Mouse (Mus musculus) cerebellum, postnatal 36 days (tissue): ENCODE results near the gene Ackr3.

Source experiments
- DNase-seq, 2 experiments: peaks; one replicate each; pipeline ENCODE4 v3.0.0; 2021 to 2022; ENCODE audit warnings: mixed read lengths in 2 of 2

Ackr3 gene

GRCm38 (mm10) chr1:90203783-90204690 is at the start of gene Ackr3:
TSS of gene Ackr3 (plus strand) at chr1:90203980.
- peak; percentile 66 to 68 for DNase-seq

GRCm38 (mm10) chr1:90156589-90156988 is 47.2 kb upstream of the Ackr3 start:
- DNase-seq = no peak

- DNase-seq = no peak
Measured at GRCm38 (mm10) chr1:90159927-90160326, 43.9 kb upstream of the Ackr3 start.

GRCm38 (mm10) chr1:90161623-90162022 is 42.2 kb upstream of the Ackr3 start:
- no peak for DNase-seq

- no peak for DNase-seq
Measured at GRCm38 (mm10) chr1:90162379-90162857, 41.4 kb upstream of the Ackr3 start.

GRCm38 (mm10) chr1:90163161-90163560 is 40.6 kb upstream of the Ackr3 start:
- no peak for DNase-seq

- no peak for DNase-seq
Measured at GRCm38 (mm10) chr1:90164319-90164718, 39.5 kb upstream of the Ackr3 start.

- DNase-seq = no peak
Measured at GRCm38 (mm10) chr1:90174338-90174737, 29.4 kb upstream of the Ackr3 start.

GRCm38 (mm10) chr1:90176223-90176622 is 27.6 kb upstream of the Ackr3 start:
- DNase-seq = no peak

GRCm38 (mm10) chr1:90177565-90177964 is 26.2 kb upstream of the Ackr3 start:
- no peak for DNase-seq

GRCm38 (mm10) chr1:90177978-90178377 is 25.8 kb upstream of the Ackr3 start:
- DNase-seq = no peak

GRCm38 (mm10) chr1:90180479-90180878 is 23.3 kb upstream of the Ackr3 start:
- no peak for DNase-seq

GRCm38 (mm10) chr1:90180966-90181699 is 22.6 kb upstream of the Ackr3 start:
- DNase-seq = no peak

GRCm38 (mm10) chr1:90182521-90182920 is 21.3 kb upstream of the Ackr3 start:
- no peak for DNase-seq

- DNase-seq = no peak
Measured at GRCm38 (mm10) chr1:90183602-90184001, 20.2 kb upstream of the Ackr3 start.

- no peak for DNase-seq
Measured at GRCm38 (mm10) chr1:90186173-90186572, 17.6 kb upstream of the Ackr3 start.

- DNase-seq = no peak
Measured at GRCm38 (mm10) chr1:90186874-90187273, 16.9 kb upstream of the Ackr3 start.

GRCm38 (mm10) chr1:90189046-90189445 is 14.7 kb upstream of the Ackr3 start:
- DNase-seq = no peak

- no peak for DNase-seq
Measured at GRCm38 (mm10) chr1:90201246-90201645, 2.5 kb upstream of the Ackr3 start.

GRCm38 (mm10) chr1:90201655-90202054 is 2.1 kb upstream of the Ackr3 start:
- DNase-seq = no peak

GRCm38 (mm10) chr1:90202207-90202978 is 1.4 kb upstream of the Ackr3 start:
- DNase-seq = peak; percentile 85 to 88

GRCm38 (mm10) chr1:90203341-90203740 is 439 bp upstream of the Ackr3 start:
- DNase-seq = no peak

- no peak for DNase-seq
Measured at GRCm38 (mm10) chr1:90204821-90205220, 1.0 kb downstream of the Ackr3 start.
